Comparison of ENCODE assay signal across 8 mouse cellular contexts in genomic region chr7:30589435-30590301, GRCm38 (mm10). TPM values are rescaled to one million over a fixed set of nuclear protein-coding genes. Genes with fewer than 3 reads are reported as not detected.
DNase-seq lines count a peak whose midpoint lies in the region; ATAC-seq and TF ChIP-seq lines count a peak whose summit lies in the region.

No protein-coding gene starts in this region.

- DNase-seq in MEL-GATA-1-ER (ENCODE audit: extremely low read depth, low read depth), result peak; percentile 57
- DNase-seq in cerebellum, adult 8-10 months, result peak; percentile 83
- peak; percentile 90 for DNase-seq in forebrain, postnatal 0 days
- peak; percentile 88 to 90 for DNase-seq in heart, postnatal 36 days
- peak; percentile 65 to 83 for DNase-seq in layer of hippocampus, adult 18-20 months (ENCODE audit: low spot score in 2 of 2)
- DNase-seq in ovary, adult 18-20 months (ENCODE audit: low spot score), result peak; percentile 54
- peak; percentile 80 for DNase-seq in thymus, postnatal 0 days (ENCODE audit: low spot score)

- peak overlapping the region; percentile 93 for H3K9ac ChIP-seq in forebrain, postnatal 0 days
- H3K9ac ChIP-seq in lung, embryonic 15.5 days, result peak overlapping the region; percentile 95

- H3K4me3 ChIP-seq in forebrain, postnatal 0 days (ENCODE audit: low read depth, low read length), result peak overlapping the region; percentile 97
- peak overlapping the region; percentile 99 for H3K4me3 ChIP-seq in lung, embryonic 15.5 days

- ATAC-seq in forebrain, postnatal 0 days, result peak; percentile 71
- ATAC-seq in lung, embryonic 15.5 days (ENCODE audit: borderline replicate concordance, extremely low read depth, low FRiP score, low TSS enrichment), result peak; percentile 55; the same call in 1 of the 2 replicates

- peak overlapping the region; percentile 81 for H3K4me2 ChIP-seq in forebrain, postnatal 0 days (ENCODE audit: low read depth)
- H3K4me2 ChIP-seq in lung, embryonic 15.5 days, result peak overlapping the region; percentile 80

- H3K4me1 ChIP-seq in forebrain, postnatal 0 days (ENCODE audit: insufficient read depth), result peaks cover 8% of the 10 kb centered on the region
- peaks cover 18% of the 10 kb centered on the region for H3K4me1 ChIP-seq in lung, embryonic 15.5 days

- WGBS in forebrain, postnatal 0 days, result 31% methylated on average over 38 of the region's 40 CpGs
- WGBS in lung, embryonic 15.5 days, result 20% methylated on average over 39 of the region's 40 CpGs

- H3K27me3 ChIP-seq in forebrain, postnatal 0 days (ENCODE audit: insufficient read depth, low read length), result no peaks in the 10 kb centered on the region
- H3K27me3 ChIP-seq in lung, embryonic 15.5 days, result no peaks in the 10 kb centered on the region

- intact Hi-C loops in heart, postnatal 36 days (cut with DNase I), result loop anchor here (1.0 to 10.0 kb wide), 7 partner anchors 25 to 383 kb away; partner anchors contain the start of genes Fam187b, Ffar1, Hspb6 and Lsr

- H3K27ac ChIP-seq in forebrain, postnatal 0 days (ENCODE audit: low read depth, low read length), result peak overlapping the region; percentile 97
- peak overlapping the region; percentile 94 for H3K27ac ChIP-seq in lung, embryonic 15.5 days

- peaks cover 18% of the 10 kb centered on the region for H3K36me3 ChIP-seq in forebrain, postnatal 0 days (ENCODE audit: insufficient read depth)
- H3K36me3 ChIP-seq in lung, embryonic 15.5 days, result peaks cover 21% of the 10 kb centered on the region

- peak; percentile 89 for TF ChIP-seq CTCF in forebrain, postnatal 0 days (IDR thresholded peaks at IDR 0.05; ENCODE audit: low read depth)

- no peaks in the 10 kb centered on the region for H3K9me3 ChIP-seq in forebrain, postnatal 0 days (ENCODE audit: low read length)
- H3K9me3 ChIP-seq in lung, embryonic 15.5 days, result no peaks in the 10 kb centered on the region

RNA-seq across cellular contexts. Expression of gene Kmt2b, which starts 1.1 kb away (rescaled TPM):
- total RNA-seq in forebrain, postnatal 0 days (2014; rRNA removed), result 31.2 and 31.5 TPM in 2 replicates
- 3.8 and 5.2 TPM in 2 replicates for polyA plus RNA-seq in forebrain, postnatal 0 days (2015; fragmentation: Nextera tagmentation; extraction: Ambion mirVana)
- total RNA-seq in heart, postnatal 36 days (2021), result 10 to 100 TPM; 18.5 to 20.5 TPM
- 10 to 100 TPM; 45.3 to 47.8 TPM for total RNA-seq in layer of hippocampus, adult 18-20 months (2021)
- polyA plus RNA-seq in lung, embryonic 15.5 days (2015; fragmentation: Nextera tagmentation; extraction: Ambion mirVana), result 8.4 and 10.0 TPM in 2 replicates
- 7.2 and 9.3 TPM in 2 replicates for polyA plus RNA-seq in thymus, postnatal 0 days (2015; fragmentation: Nextera tagmentation; extraction: Ambion mirVana)

RNA-seq across cellular contexts. Expression of gene Zbtb32, which starts 9.0 kb away (rescaled TPM):
- total RNA-seq in forebrain, postnatal 0 days (2014; rRNA removed), result not detected in 2 replicates
- polyA plus RNA-seq in forebrain, postnatal 0 days (2015; fragmentation: Nextera tagmentation; extraction: Ambion mirVana), result 0.08 and 0.17 TPM in 2 replicates
- not detected for total RNA-seq in heart, postnatal 36 days (2021)
- total RNA-seq in layer of hippocampus, adult 18-20 months (2021), result not detected
- polyA plus RNA-seq in lung, embryonic 15.5 days (2015; fragmentation: Nextera tagmentation; extraction: Ambion mirVana), result 2.3 and 3.7 TPM in 2 replicates
- 0.31 and 0.32 TPM in 2 replicates for polyA plus RNA-seq in thymus, postnatal 0 days (2015; fragmentation: Nextera tagmentation; extraction: Ambion mirVana)

RNA-seq across cellular contexts. Expression of gene Upk1a, which starts 23.0 kb away (rescaled TPM):
- 0.29 and 0.38 TPM in 2 replicates for total RNA-seq in forebrain, postnatal 0 days (2014; rRNA removed)
- 0.42 and 0.62 TPM in 2 replicates for polyA plus RNA-seq in forebrain, postnatal 0 days (2015; fragmentation: Nextera tagmentation; extraction: Ambion mirVana)
- total RNA-seq in heart, postnatal 36 days (2021), result under 1 TPM; 0.19 to 0.56 TPM
- under 1 TPM; 0.38 to 0.45 TPM for total RNA-seq in layer of hippocampus, adult 18-20 months (2021)
- 0.88 and 1.4 TPM in 2 replicates for polyA plus RNA-seq in lung, embryonic 15.5 days (2015; fragmentation: Nextera tagmentation; extraction: Ambion mirVana)
- 0.75 and 0.90 TPM in 2 replicates for polyA plus RNA-seq in thymus, postnatal 0 days (2015; fragmentation: Nextera tagmentation; extraction: Ambion mirVana)

RNA-seq across cellular contexts. Expression of gene Igflr1, which starts 24.4 kb away (rescaled TPM):
- 1.2 TPM in 1 of 2 replicates, not detected in the other for total RNA-seq in forebrain, postnatal 0 days (2014; rRNA removed)
- polyA plus RNA-seq in forebrain, postnatal 0 days (2015; fragmentation: Nextera tagmentation; extraction: Ambion mirVana), result 2.3 and 3.2 TPM in 2 replicates
- total RNA-seq in heart, postnatal 36 days (2021), result 1 to 10 TPM in 1 of 2 experiments, under 1 TPM in 1; 0.67 to 1.2 TPM
- 1 to 10 TPM; 4.9 to 6.4 TPM for total RNA-seq in layer of hippocampus, adult 18-20 months (2021)
- polyA plus RNA-seq in lung, embryonic 15.5 days (2015; fragmentation: Nextera tagmentation; extraction: Ambion mirVana), result 4.6 and 5.0 TPM in 2 replicates
- polyA plus RNA-seq in thymus, postnatal 0 days (2015; fragmentation: Nextera tagmentation; extraction: Ambion mirVana), result 4.0 and 7.8 TPM in 2 replicates

RNA-seq across cellular contexts. Expression of gene Psenen, which starts 26.2 kb away (rescaled TPM):
- 70.9 and 90.7 TPM in 2 replicates for total RNA-seq in forebrain, postnatal 0 days (2014; rRNA removed)
- polyA plus RNA-seq in forebrain, postnatal 0 days (2015; fragmentation: Nextera tagmentation; extraction: Ambion mirVana), result 141 and 161 TPM in 2 replicates
- 10 to 100 TPM; 75.8 to 81.6 TPM for total RNA-seq in heart, postnatal 36 days (2021)
- total RNA-seq in layer of hippocampus, adult 18-20 months (2021), result 10 to 100 TPM; 89.3 to 91.7 TPM
- 119 and 124 TPM in 2 replicates for polyA plus RNA-seq in lung, embryonic 15.5 days (2015; fragmentation: Nextera tagmentation; extraction: Ambion mirVana)
- 203 and 204 TPM in 2 replicates for polyA plus RNA-seq in thymus, postnatal 0 days (2015; fragmentation: Nextera tagmentation; extraction: Ambion mirVana)

Comparison
In these comparisons a context has a peak if more than half of its experiments do, and no peak if none do; other contexts are left out.
1. Peak in every context shown above with its lines: DNase-seq, ATAC-seq, H3K4me3 ChIP-seq and H3K27ac ChIP-seq.